Comparison of ENCODE assay signal across 8 mouse cellular contexts in genomic region chr16:30603531-30603842, GRCm38 (mm10). TPM values are rescaled to one million over a fixed set of nuclear protein-coding genes. Genes with fewer than 3 reads are reported as not detected.
DNase-seq lines count a peak whose midpoint lies in the region; ATAC-seq and TF ChIP-seq lines count a peak whose summit lies in the region.

No protein-coding gene starts in this region.

- peak overlapping the region; percentile 77; the same call in 1 of the 2 replicates for H3K4me2 ChIP-seq in CH12.LX (ENCODE audit: insufficient read depth, low read depth, poor library complexity, severe bottlenecking)
- H3K4me2 ChIP-seq in limb, embryonic 13.5 days (replicated peaks): peak overlapping the region; percentile 40
- H3K4me2 ChIP-seq in stomach, embryonic 14.5 days (replicated peaks; ENCODE audit: low read depth, low read length): peak overlapping the region; percentile 95; the same call in 1 of the 2 replicates

- H3K36me3 ChIP-seq in CH12.LX (replicated peaks in 1 of 2; ENCODE audit: control insufficient read depth in 1 of 2, insufficient read depth in 1 of 2, low read length in 1 of 2): peaks cover 14 to 34% of the 10 kb centered on the region in 2 experiments
- H3K36me3 ChIP-seq in limb, embryonic 13.5 days: no peaks in the 10 kb centered on the region
- H3K36me3 ChIP-seq in stomach, embryonic 14.5 days (ENCODE audit: control insufficient read depth, insufficient read depth, low read length): no peaks in the 10 kb centered on the region

- H3K27me3 ChIP-seq in CH12.LX (replicated peaks): no peaks in the 10 kb centered on the region
- peaks cover 21% of the 10 kb centered on the region for H3K27me3 ChIP-seq in limb, embryonic 13.5 days
- H3K27me3 ChIP-seq in stomach, embryonic 14.5 days (ENCODE audit: control insufficient read depth, insufficient read depth, low read length): no peaks in the 10 kb centered on the region

- H3K4me1 ChIP-seq in CH12.LX (ENCODE audit: control insufficient read depth in 1 of 2, insufficient read depth in 2 of 2): peaks cover 32 to 63% of the 10 kb centered on the region in 2 experiments
- H3K4me1 ChIP-seq in limb, embryonic 13.5 days: peaks cover 62% of the 10 kb centered on the region
- H3K4me1 ChIP-seq in stomach, embryonic 14.5 days (ENCODE audit: control insufficient read depth, insufficient read depth, low read length): peaks cover 32% of the 10 kb centered on the region

- dilution Hi-C loops in CH12.LX (cut with MboI; ENCODE audit: extremely low pct_ligation_motif_present, extremely low pct_unique_long_range_greater_than_20kb, low sequenced_read_pairs): no loop called here

- peak overlapping the region; percentile 26; the same call in 1 of the 2 replicates for H3K27ac ChIP-seq in CH12.LX (ENCODE audit: insufficient read depth, low read depth)
- H3K27ac ChIP-seq in limb, embryonic 13.5 days: no peak overlapping the region; the same call in 1 of the 2 replicates
- 0 out of 2 replicates have a peak overlapping the region, but pooled peaks have one; percentile 40 for H3K27ac ChIP-seq in stomach, embryonic 14.5 days (ENCODE audit: low read length)

- no peak for TF ChIP-seq RAD21 in CH12.LX (IDR thresholded peaks at IDR 0.05; ENCODE audit: low read depth, low read length)

- no peak for TF ChIP-seq EP300 in CH12.LX (IDR thresholded peaks at IDR 0.05; ENCODE audit: low read length)

- TF ChIP-seq POLR2A in CH12.LX (IDR thresholded peaks at IDR 0.05; ENCODE audit: low read depth, low read length): no peak

- WGBS in limb, embryonic 13.5 days: 31% methylated on average over 9 of the region's 9 CpGs
- 57% methylated on average over 9 of the region's 9 CpGs for WGBS in stomach, embryonic 14.5 days

- ATAC-seq in limb, embryonic 13.5 days (ENCODE audit: low FRiP score, low read depth): no peak
- no peak for ATAC-seq in stomach, embryonic 14.5 days (ENCODE audit: insufficient number of reproducible peaks, insufficient read depth, low FRiP score, low read depth)

- peak; percentile 25 to 30 for DNase-seq in cerebellum, postnatal 14 days
- DNase-seq in cerebellum, postnatal 36 days: no peak
- DNase-seq in CH12.LX (ENCODE audit: extremely low read depth): no peak
- DNase-seq in heart, adult 9 months (ENCODE audit: low spot score in 2 of 2): peak; percentile 29 to 40
- no peak for DNase-seq in right cerebral cortex, postnatal 25 days
- DNase-seq in spleen, adult 12 weeks (ENCODE audit: low spot score): no peak

- TF ChIP-seq CTCF in CH12.LX (conservative IDR thresholded peaks at IDR 0.05 in 1 of 2, IDR thresholded peaks at IDR 0.05 in 1 of 2; ENCODE audit: low read depth in 2 of 2, low read length in 2 of 2): no peak

- no peaks in the 10 kb centered on the region for H3K9me3 ChIP-seq in CH12.LX (replicated peaks; ENCODE audit: low read length)
- no peaks in the 10 kb centered on the region for H3K9me3 ChIP-seq in limb, embryonic 13.5 days
- no peaks in the 10 kb centered on the region for H3K9me3 ChIP-seq in stomach, embryonic 14.5 days (ENCODE audit: control insufficient read depth, low read depth, low read length)

- H3K9ac ChIP-seq in CH12.LX (ENCODE audit: insufficient read depth, low read depth): no peak overlapping the region; the same call in 1 of the 2 replicates
- peak overlapping the region; percentile 35; the same call in 1 of the 2 replicates for H3K9ac ChIP-seq in limb, embryonic 13.5 days
- H3K9ac ChIP-seq in stomach, embryonic 14.5 days (replicated peaks; ENCODE audit: low read depth, low read length): no peak overlapping the region

- peak overlapping the region in 1 of 3 experiments; percentile 70 for H3K4me3 ChIP-seq in CH12.LX (replicated peaks in 1 of 3; ENCODE audit: low read depth in 2 of 3, low read length in 2 of 3, poor library complexity in 1 of 3)
- H3K4me3 ChIP-seq in limb, embryonic 13.5 days: no peak overlapping the region
- no peak overlapping the region for H3K4me3 ChIP-seq in stomach, embryonic 14.5 days (ENCODE audit: low read depth, low read length)

- peaks cover 40% of the 10 kb centered on the region for H3K79me2 ChIP-seq in CH12.LX (replicated peaks; ENCODE audit: control insufficient read depth, extremely low read depth, insufficient read depth, poor library complexity, severe bottlenecking)

- in situ Hi-C loops in CH12.LX (cut with MboI; ENCODE audit: low pct_ligation_motif_present, low pct_unique_long_range_greater_than_20kb, low sequenced_read_pairs): loop anchor here (5.0 to 10.0 kb wide), 2 partner anchors 34 to 71 kb away; no protein-coding TSS in a partner anchor

TF ChIP-seq in CH12.LX, 34 proteins besides CTCF, POLR2A, EP300 and RAD21:
- TF ChIP-seq USF1 (IDR thresholded peaks at IDR 0.05; ENCODE audit: low read depth, low read length): no peak
- TF ChIP-seq RCOR1 (conservative IDR thresholded peaks at IDR 0.05; ENCODE audit: low read depth, low read length): no peak
- peak; percentile 32; the same call in 1 of the 2 replicates for TF ChIP-seq TCF12 (IDR thresholded peaks at IDR 0.05; ENCODE audit: low read depth, low read length)
- TF ChIP-seq POLR2AphosphoS2 (IDR thresholded peaks at IDR 0.05; ENCODE audit: low read depth, low read length): peak; percentile 62; the same call in 1 of the 2 replicates
- TF ChIP-seq SMC3 (IDR thresholded peaks at IDR 0.05; ENCODE audit: low read depth, low read length): no peak

RNA-seq across cellular contexts. Expression of gene Fam43a, which starts 4.0 kb away (rescaled TPM):
- 82.2 and 106 TPM in 2 replicates for total RNA-seq in CH12.LX (2012; rRNA removed)
- total RNA-seq in CH12.LX (2014; rRNA removed): 77.1 and 82.1 TPM in 2 replicates
- polyA plus RNA-seq in CH12.LX (2012; ENCODE audit: insufficient read length, low read depth): 106 and 121 TPM in 2 replicates
- polyA plus RNA-seq in limb, embryonic 13.5 days (2015; fragmentation: Nextera tagmentation; extraction: Ambion mirVana): 13.8 and 13.9 TPM in 2 replicates
- 9.7 and 11.3 TPM in 2 replicates for polyA plus RNA-seq in stomach, embryonic 14.5 days (2014; fragmentation: Nextera tagmentation; extraction: Ambion mirVana)

RNA-seq across cellular contexts. Expression of gene Lsg1, which starts 16.1 kb away (rescaled TPM):
- total RNA-seq in CH12.LX (2012; rRNA removed): 58.4 and 70.8 TPM in 2 replicates
- 94.7 and 106 TPM in 2 replicates for total RNA-seq in CH12.LX (2014; rRNA removed)
- polyA plus RNA-seq in CH12.LX (2012; ENCODE audit: insufficient read length, low read depth): 189 and 261 TPM in 2 replicates
- 75.7 and 81.8 TPM in 2 replicates for polyA plus RNA-seq in limb, embryonic 13.5 days (2015; fragmentation: Nextera tagmentation; extraction: Ambion mirVana)
- 65.0 and 66.0 TPM in 2 replicates for polyA plus RNA-seq in stomach, embryonic 14.5 days (2014; fragmentation: Nextera tagmentation; extraction: Ambion mirVana)

RNA-seq across cellular contexts. Expression of gene Tmem44, which starts 52.8 kb away (rescaled TPM):
- total RNA-seq in CH12.LX (2012; rRNA removed): 0.38 and 0.51 TPM in 2 replicates
- 0.07 and 0.16 TPM in 2 replicates for total RNA-seq in CH12.LX (2014; rRNA removed)
- polyA plus RNA-seq in CH12.LX (2012; ENCODE audit: insufficient read length, low read depth): 0.70 and 0.78 TPM in 2 replicates
- polyA plus RNA-seq in limb, embryonic 13.5 days (2015; fragmentation: Nextera tagmentation; extraction: Ambion mirVana): 26.0 and 29.2 TPM in 2 replicates
- 15.2 and 16.0 TPM in 2 replicates for polyA plus RNA-seq in stomach, embryonic 14.5 days (2014; fragmentation: Nextera tagmentation; extraction: Ambion mirVana)

Comparison
In these comparisons a context has a peak if more than half of its experiments do, and no peak if none do; other contexts are left out.
1. DNase-seq: peak in cerebellum, postnatal 14 days (2 of 2) and heart, adult 9 months (2 of 2); none in cerebellum, postnatal 36 days (0 of 2), CH12.LX (single experiment), right cerebral cortex, postnatal 25 days (single experiment) and spleen, adult 12 weeks (single experiment).
2. H3K4me2 ChIP-seq: peak in every context shown above with its lines; median percentile 95 in stomach, embryonic 14.5 days; 77 in CH12.LX; 40 in limb, embryonic 13.5 days.